Mouse (Mus musculus): ENCODE measurements around the gene AC124108.1.

Gene AC124108.1

DNA sequence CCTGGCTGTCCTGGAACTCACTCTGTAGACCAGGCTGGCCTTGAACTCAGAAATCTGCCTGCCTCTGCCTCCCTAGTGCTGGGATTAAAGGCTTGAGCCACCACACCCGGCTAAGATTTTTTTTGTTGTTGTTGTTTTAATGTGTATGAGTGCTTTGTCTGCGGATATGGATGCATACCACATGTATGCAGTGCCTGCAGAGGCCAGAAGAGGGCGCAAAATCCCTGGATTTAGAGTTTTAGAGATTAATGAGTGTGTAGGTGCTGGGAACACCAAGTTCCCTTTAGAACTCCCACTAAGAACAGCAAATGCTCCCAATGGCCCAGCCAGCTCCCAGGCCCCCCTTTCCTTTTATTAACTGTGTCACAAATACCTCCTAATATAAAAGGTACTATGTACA lies 25.4 kb upstream of the AC124108.1 start:
- DNase-seq = no peak

DNA sequence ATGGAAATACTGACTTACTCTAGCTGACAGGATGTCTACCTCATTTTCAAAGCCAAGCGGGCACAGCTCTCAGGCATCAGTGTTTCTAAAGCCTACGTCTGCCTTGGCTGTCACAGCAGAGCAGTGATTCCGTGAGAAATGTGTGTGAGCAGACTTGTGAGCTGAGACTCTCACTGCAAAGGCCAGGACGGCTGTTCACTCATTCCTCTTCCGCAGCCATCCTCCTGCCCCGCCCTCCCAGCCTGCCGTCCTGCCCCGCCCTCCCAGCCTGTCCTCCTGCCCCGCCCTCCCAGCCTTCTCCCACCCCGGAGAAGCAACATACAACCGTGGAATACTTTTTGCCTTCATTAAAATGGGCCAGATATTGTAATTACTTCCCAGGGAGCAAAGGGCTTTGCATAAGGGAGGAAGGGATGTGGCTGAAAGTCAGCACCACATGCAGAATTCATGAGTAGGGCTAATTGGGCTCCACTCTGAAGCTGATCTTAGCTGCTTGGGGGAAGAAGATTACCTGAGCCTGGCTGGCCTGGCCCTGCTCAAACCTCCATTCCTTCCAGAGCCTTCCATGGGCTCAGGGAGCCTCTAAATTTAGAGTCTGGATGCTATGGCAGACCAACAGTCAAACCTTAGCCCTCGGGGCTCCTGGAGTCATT lies 23.0 kb upstream of the AC124108.1 start:
- no peak for DNase-seq

DNA sequence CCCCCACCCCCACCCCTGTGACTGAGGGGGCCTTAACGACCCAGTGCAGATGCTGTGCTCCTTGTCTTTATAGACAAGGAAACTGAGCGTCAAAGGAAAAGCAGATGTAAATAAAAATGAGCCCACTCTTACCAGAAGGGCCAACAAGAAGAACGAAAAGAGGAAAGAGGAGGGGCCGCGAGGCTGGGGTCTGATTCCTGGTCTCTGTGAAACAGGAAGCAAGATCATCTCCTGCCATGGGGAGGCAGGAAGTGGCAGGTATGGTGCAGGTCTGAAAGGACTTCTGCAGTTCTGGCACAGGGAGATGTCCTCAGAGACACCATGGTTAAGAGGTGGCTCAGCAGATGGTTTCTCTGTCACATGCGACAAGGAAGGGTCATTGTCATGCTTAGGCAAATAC lies 20.6 kb upstream of the AC124108.1 start:
- DNase-seq = no peak

DNA sequence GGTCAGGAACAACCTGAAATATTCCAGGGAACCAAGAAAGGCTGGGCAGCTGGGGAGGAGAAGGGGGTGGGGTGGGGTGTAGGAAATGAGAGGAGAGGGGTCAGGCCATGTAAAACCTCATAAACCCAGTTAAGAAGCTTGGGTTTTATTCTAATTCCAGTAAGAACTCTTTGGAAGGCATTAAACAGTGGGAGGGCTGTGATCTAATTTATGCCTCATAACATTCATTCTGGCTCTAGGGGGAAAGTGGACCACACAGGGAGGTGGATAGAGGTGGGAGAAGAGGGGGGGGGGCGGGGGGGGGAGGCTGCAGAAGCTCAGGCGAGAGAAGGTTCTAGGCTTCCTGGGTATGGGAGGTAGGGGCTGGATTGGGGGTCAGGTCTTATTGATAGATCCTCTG lies 19.6 kb upstream of the AC124108.1 start:
- DNase-seq = no peak

DNA sequence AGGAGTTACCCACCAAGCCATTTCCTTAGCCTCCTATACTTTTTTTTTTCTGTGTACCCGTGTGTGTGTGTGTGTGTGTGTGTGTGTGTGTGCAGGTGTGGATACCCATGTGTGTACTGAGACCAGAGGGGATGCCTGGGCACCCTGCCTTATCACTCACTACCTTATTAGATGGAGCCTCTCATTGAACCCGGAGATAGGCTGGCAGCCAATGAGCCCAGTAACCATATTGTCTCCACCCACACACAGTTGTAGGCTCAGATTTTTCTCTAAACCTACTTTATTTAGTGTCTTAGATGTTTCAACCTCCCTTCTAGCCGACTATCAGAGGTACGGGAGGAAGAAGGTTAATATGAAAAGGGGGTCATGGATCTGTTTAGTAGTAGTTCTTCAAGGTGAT lies 5.0 kb upstream of the AC124108.1 start:
- no peak for DNase-seq

DNA sequence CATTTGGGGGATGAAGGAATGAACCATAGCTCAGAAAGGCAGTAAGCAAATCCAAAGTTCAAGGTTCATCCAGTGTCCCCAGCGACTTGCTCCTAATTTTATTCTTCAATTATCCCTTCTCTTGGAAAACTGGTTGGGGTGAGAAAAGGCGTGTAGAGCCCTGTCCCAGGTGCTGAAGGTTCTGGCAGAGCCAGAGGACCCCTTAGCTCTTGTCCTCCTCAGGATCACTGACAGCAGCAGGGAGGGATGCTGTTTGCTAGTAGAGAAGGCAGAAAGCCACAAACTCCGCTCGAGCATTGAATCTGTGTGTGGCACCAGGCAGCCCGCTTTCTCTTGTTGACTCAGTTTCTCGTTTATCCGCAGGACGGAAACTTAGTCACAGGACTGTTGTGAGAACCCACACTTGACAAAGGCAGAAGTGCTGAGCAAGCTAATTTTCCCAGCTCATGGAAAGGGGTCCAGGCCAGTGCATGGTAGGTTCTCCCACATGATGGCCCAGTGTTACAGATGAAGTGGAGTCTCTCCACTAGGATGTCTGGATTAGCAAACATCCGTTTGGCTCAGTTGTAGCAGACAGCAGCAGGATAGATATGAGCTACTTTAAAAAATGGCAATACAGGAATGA lies 2.7 kb upstream of the AC124108.1 start:
- DNase-seq = no peak

DNA sequence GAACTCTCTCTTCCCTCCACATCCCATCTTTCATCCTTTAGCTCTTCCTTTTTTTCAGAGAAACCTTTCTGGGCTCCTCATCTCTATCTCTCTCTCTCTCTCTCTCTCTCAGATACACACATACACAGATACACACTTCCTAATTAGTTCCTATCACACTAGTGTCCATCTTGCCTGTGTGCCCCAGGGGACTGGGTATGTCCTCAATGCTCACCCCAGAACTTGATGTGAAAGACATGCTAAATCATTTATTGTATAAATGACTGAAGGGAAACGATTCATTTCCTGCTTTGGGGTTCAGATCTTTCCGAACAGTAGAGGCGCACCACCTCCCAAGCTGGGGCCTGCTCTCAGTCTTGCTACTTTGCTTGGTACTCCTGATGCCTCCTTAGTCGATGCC lies 2.0 kb upstream of the AC124108.1 start:
- no peak for DNase-seq

DNA sequence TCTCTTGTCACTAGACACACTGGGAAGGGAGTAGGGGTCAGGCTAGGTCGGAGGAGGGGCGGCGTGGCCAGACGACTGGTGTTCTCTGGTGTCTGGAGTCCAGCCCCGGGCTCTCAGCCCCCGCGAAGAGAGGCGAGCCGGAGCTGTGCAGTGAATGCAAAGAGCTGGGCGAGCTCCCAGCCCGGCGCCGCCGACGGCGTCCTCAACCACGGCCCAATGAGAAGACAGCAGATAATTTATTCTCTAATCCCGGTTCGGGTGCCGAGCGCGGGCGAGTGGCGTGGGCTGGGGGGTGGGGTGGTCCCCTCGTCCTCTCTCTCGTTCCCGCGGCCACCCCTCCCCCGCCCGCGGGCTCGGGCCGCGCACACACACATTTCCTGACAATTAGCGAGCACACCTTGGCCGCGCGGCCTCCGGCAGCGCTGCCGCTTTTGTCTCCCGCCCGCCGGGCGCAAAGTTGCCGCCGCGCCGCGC lies 1.2 kb upstream of the AC124108.1 start:
- DNase-seq = no peak

DNA sequence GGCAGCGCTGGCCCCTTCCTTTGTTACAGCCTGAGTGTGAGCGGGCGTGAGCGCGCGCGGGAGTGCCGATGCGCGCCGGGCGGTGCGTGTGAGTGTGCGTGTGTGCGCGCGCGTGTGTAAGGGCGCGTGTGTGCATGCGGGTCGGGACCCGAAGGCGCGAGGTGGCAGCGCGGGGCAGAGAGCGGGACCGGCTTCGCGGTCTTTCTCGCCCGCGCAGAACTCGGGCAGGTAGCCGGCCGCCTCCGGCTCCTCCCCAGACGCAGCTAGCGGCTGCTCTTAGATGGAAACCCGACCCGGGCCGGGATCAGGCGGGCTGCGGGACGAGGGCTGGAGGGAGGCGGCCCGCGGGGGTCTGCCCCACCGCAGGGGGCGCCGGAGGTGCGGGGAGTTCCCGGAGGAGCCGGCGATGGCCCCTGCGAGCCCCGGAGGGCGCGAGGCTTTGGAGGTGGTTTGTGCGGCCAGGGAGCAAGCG lies 600 bp upstream of the AC124108.1 start:
- no peak for DNase-seq

DNA sequence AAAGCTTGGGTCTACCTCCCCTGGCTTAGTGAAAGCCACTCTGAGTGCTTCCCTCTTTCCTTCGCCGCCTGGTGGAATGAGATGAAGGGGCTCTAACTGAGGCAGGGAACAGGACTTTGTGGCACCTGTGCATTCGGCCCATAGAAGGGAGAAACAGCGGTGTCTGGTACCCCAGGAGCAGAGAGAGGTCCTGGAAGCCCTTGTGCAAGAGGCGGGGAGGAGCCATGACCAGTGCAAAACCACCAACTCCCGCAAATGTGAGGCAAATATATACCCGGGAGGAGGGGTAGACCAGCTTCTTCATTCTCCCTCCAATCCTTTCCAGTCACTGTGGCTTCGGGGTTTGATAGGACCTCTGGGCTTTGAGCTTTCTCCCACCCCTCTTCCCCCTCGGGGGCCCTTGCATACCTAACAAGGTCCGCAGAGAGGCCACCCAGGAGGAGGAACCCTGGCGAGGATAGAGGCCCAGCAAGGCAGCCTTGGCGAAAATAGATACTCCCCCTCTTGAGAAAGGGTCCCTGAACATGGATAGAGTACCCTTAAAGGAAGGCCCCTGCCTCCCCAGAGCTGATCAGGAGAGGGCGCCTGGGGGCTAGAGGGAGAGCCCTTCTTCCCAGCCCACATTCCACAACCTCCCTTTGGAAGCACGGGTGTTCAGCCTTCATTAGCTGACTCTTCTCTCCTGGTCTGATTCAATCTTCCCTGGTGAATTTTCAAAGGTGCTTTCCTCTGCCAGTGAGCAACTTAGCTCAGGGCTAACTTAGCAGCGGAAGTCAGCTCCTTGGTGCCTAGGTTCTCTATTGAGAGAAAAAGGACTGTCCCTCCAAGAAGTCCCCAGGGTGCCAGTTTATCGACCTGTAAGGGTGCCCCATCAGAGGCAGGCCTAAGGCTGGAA lies 776 bp downstream of the AC124108.1 start:
- no peak for DNase-seq

DNA sequence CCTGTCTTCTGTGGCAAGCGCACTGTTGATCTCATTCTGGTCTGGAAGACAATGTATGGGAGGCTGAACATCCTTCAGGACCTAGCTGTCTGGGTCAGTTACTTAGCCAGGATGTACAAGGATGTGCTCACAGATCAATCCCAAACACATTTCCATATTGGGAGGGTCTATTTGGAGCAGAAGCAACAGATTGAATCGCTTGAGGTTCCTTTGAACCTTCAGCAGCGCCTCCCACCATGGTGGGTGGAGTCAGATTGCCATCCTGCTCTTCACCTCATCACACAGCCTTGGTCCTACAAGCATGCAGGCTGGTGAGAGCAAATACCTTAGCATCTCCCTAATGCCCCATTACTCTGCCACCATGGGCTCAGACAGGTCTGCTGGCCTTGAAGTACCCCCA lies 2.5 kb downstream of the AC124108.1 start:
- DNase-seq = no peak

DNA sequence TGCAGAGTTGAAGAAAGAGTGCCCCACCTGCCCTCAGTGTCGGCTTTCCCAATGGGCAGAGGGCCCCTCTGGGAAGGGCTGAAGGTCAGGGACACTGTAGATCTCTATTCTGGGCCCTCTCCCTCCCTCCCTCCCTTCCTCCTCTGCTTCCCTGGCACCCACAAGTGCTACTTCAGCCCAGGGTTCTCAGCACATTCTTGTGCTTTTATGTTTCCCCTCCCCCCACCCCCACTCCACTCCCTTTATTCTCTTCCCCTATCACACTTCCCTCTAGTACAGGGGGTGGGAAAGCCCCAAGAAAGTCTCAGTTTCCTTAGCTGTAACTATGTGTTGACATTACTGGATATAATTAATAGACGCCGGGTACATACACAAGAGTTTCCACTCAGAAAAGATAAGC lies 3.4 kb downstream of the AC124108.1 start:
- DNase-seq = no peak

DNA sequence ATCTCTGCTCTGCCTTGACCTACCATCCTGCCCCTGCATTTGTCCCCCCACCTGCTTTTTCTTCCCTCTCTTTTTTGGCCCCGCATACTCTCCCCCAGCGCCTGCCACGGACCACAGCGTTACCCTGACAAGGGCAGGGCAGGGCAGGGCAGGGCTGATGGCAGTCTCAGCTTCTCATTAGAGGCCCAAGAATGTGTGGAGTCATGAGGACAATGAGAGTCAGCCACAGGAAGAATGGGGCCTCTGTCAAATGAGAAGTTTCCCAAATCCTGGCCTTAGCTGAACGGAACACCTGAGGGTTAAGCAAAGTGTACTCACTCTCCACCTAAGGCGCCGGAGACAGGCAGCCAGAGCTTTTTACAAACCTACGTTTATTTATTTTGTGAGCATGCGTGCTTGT lies 3.8 kb downstream of the AC124108.1 start:
- DNase-seq = no peak

DNA sequence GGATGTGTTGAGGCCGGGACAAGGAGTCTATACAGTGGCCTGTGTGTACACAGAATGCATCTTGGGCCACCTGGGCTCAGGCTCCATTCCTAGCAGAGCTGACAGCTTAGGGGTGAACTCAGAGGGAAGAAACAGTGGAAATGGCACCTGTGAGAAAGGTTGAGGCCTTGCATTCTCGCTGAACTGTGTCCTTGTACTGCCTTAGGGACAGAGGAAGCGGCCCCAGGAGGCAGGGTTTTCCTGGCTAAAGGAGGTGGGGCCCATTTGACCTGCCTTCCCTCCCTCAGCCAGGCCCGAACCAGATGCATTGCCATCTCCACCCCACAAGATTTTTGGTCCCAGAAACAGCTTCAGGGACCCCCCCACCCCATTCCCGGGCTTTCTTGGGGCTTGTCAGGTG lies 4.4 kb downstream of the AC124108.1 start:
- DNase-seq = no peak

DNA sequence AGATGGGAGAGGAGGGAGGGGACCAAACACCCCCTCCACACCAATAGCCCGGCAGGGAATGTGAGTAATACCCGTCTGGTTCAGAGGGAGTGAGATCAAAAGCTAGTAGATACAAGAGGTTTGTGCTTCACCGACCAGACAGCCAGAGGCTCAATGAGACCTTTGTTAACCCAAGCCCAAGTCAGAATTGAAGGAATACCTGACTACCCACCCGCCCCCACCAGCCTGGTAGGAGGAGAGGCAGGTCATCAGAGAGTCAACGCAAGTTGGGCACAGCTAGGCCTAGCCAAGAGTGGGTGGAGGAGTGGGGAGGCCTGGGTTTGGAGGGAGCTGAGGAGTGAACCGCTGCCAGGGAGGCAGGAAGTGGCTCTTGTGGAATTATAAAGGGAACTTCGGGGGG lies 5.1 kb downstream of the AC124108.1 start:
- no peak for DNase-seq

DNA sequence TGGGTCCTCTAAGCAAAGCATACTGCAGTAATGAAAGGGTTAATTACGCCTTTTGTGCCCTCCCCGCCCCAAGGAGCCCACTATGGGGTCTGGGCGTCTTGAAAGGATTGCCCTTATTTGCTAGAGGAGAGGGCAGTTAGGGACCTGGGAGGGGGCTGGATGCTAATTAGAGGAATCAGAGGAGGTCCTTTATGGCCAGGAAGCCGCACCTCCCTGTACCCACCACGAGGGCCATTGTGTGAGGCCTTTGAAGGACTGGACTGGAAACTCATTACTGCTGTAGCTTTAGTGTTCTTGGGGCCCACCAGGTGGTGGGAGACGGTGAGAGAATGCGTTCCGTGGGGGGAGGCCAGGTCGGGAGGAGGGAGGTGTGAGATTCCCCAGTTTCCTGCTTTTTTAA lies 6.4 kb downstream of the AC124108.1 start:
- DNase-seq = peak; percentile 68

DNA sequence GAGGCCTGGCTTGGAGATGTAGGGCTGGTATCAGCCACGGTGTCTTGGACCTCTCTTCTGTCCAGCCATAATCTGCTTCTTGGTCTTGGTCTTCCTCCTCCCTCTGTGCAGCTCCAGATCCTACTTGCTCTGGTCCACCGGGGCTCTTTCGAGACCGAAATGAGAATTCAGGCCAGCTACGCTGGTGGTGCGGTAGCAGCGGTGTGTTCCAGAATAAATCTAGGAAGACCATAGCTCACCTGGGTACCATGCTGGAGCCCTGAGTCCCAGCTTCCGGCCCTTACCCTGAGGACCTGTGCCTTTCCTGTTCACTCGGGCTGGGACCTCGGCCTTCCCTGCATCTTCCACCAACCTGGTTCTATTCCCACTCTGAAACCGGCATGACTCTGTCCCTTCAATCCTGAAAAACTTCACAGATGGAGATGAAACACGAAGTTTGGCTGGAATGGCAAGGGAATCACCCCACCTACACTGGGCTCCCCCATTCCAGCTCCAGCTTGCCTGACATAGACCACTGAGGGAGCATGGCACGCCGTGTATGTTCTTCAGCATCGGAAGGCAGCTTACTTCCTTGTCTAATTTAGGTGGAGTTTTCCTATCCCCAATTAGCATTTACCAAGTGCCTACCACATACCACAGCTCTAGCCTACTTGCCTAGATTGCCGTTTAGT lies 7.3 kb downstream of the AC124108.1 start:
- DNase-seq = peak; percentile 75

DNA sequence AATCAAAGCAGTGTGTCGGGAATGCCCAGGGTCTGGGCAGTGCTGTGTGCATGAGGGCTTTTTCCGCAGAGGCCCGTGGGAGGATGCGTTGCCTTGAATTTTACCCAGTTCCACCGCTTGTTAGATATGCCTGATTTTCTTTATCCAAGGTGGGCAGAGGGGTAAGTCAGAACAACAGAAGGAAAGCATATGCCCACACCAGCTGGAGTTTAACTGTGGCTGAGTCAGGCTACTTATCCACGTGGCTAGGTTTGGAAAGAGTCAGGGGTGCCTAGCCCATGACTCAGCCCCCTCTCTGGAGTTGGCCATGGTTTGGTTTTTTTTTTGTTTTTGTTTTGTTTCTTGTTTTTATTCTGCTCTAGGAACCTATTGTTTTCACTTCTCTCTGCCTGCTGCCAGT lies 8.0 kb downstream of the AC124108.1 start:
- peak; percentile 58 for DNase-seq

DNA sequence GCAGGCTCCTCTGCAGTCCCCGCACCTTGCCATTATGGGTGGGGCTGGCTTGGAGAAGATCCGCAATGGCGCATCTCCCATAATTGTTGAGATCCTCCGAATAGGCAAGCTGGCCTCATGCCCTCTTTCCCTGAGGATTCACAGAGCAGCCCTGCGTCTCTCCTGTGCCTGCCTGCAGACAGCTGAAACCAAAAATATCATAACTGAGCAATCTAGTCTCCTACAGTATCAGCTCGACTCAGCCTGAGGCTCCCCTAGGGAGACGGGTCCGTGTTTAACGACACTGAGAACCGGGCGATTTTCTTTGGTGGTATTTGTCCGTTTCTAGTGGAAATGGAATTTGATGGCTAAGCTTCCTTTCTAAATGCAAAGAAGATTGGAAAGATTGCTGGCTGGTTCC lies 8.7 kb downstream of the AC124108.1 start:
- peak; percentile 71 for DNase-seq

DNA sequence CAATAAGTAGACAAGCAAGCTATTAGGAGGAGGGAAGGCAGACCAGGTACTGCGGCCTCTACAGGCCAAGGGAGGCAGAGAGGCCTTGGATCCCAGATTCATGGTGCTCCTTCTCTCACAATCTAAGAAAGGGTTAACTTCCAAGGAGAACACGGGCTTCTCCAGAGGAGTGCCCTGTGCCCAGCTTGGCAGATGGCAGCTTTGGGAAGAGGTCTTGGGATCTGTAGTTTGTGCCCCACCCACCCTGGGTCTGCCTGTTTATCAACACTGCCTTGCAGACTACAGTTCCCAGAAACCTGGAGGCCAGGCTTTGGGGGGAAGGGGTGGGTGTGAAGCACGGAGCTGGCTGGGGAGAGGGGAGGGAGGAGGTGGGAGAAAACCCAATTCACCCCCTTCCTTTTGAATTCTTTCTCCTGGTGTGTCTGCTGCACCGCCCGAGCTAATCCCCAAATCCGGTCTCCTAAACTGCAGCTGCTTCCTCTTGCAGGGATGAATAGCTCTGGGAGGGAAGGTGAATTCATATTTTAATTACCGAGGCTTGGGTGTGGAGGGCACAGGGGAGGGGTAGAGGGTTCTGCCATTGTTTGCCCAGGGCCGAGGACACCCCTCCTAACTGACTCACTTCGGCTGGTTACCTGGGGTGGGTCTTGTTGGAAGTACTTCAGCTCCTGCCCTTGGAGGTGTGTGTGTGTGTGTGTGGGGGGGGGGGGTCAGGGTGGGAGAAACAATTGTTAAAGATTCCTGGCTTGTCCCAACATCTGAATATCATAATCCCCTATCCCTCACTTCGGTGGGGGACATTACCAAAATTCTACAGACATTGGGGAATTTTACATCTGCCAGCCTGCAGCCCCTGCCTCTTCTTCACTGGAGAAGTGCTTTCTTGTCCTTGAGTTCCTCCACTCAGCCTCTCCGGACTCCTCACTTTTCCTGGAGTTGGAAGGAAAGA lies 9.6 kb downstream of the AC124108.1 start:
- peak; percentile 83 for DNase-seq

DNA sequence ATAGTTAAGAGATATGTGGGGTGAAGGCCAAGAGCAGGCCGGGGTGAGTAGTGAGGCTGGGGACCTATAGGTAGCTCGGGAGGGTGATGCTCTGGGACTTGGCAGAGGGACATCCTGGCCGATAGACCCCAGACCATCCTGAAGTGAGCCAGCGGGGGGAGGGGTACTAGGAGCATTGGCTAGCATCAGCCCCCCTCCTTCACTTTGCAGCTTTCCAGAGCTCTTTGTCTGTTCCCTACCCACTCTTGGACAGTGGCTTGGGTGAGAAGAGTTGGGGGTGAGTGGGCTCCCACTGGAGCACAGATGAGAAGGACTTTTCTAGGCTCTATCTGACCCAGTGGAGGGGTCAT lies 10.2 kb downstream of the AC124108.1 start:
- DNase-seq = peak; percentile 73

DNA sequence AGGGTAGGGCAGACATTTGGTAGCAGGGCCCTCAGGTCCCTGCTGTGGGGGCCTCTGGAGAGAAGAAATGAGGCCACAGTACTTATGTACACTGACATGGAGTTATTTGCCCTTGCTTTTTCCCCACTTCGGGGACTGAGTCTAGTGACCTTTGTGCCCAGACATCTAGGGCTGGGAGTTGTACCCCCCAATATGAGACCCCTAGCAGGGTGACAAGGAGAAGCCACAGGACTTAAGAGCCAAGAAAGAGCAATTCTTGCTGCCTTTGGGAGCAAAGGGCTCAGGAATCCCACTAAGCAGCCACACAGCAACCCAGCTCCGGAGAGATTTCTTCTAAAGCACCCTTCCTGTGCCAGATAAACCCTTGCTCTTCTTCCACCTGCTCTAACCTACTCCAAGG lies 10.7 kb downstream of the AC124108.1 start:
- DNase-seq = peak; percentile 75

Data from heart, adult 11 months (tissue).